Mouse (Mus musculus): ENCODE measurements around the gene Ctrc. TPM values are rescaled to one million over a fixed set of nuclear protein-coding genes. Genes with fewer than 3 reads are reported as not detected.

Gene Ctrc
- polyA plus RNA-seq, 1 experiment: 1.4 TPM

GRCm38 (mm10) chr4:141794152-141794535, 52.0 kb downstream of the Ctrc start:
- Histone ChIP-seq H3K36me3 (ENCODE audit: control insufficient read depth, insufficient read depth, low read length) (no peaks in the 10 kb centered on the region), H3K4me1 (ENCODE audit: control insufficient read depth, insufficient read depth, low read length) (peaks cover 12% of the 10 kb centered on the region), H3K4me3 (ENCODE audit: control insufficient read depth, low read depth, low read length) (peak overlapping the region; percentile 98), H3K27ac (ENCODE audit: control insufficient read depth, insufficient read depth, low read depth, low read length) (peak overlapping the region; percentile 89), H3K27me3 (ENCODE audit: control insufficient read depth, insufficient read depth, low read length) (no peaks in the 10 kb centered on the region)
- TF ChIP-seq POLR2A (IDR thresholded peaks at IDR 0.05; ENCODE audit: control insufficient read depth, low read depth, low read length): no peak
- TF ChIP-seq CTCF (IDR thresholded peaks at IDR 0.05; ENCODE audit: control insufficient read depth, insufficient read depth, insufficient replicate concordance, low read depth, low read length): no peak

GRCm38 (mm10) chr4:141793282-141794151, 52.6 kb downstream of the Ctrc start, which contains the start of gene Casp9:
TSS of gene Casp9 (plus strand) at chr4:141793612.
- TF ChIP-seq POLR2A (IDR thresholded peaks at IDR 0.05; ENCODE audit: control insufficient read depth, low read depth, low read length): peak; percentile 57
- no peak for TF ChIP-seq CTCF (IDR thresholded peaks at IDR 0.05; ENCODE audit: control insufficient read depth, insufficient read depth, insufficient replicate concordance, low read depth, low read length)
- Histone ChIP-seq H3K27ac (ENCODE audit: control insufficient read depth, insufficient read depth, low read depth, low read length) (peak within 1 kb of the TSS; percentile 89), H3K4me1 (ENCODE audit: control insufficient read depth, insufficient read depth, low read length) (peaks cover 12% of the 10 kb centered on the region)

GRCm38 (mm10) chr4:141792554-141793281, 53.4 kb downstream of the Ctrc start:
- H3K27me3 ChIP-seq (ENCODE audit: control insufficient read depth, insufficient read depth, low read length): no peaks in the 10 kb centered on the region
- H3K36me3 ChIP-seq (ENCODE audit: control insufficient read depth, insufficient read depth, low read length): no peaks in the 10 kb centered on the region; the same call in 1 of the 2 replicates
- H3K4me3 ChIP-seq (ENCODE audit: control insufficient read depth, low read depth, low read length): peak overlapping the region; percentile 98
- TF ChIP-seq POLR2A (IDR thresholded peaks at IDR 0.05; ENCODE audit: control insufficient read depth, low read depth, low read length): no peak
- TF ChIP-seq CTCF (IDR thresholded peaks at IDR 0.05; ENCODE audit: control insufficient read depth, insufficient read depth, insufficient replicate concordance, low read depth, low read length): no peak
- H3K27ac ChIP-seq (ENCODE audit: control insufficient read depth, insufficient read depth, low read depth, low read length): peak overlapping the region; percentile 86
- H3K4me1 ChIP-seq (ENCODE audit: control insufficient read depth, insufficient read depth, low read length): peaks cover 12% of the 10 kb centered on the region

More at GRCm38 (mm10) chr4:141793282-141794151, 52.6 kb downstream of the Ctrc start, which contains the start of gene Casp9:
- Histone ChIP-seq H3K36me3 (ENCODE audit: control insufficient read depth, insufficient read depth, low read length) (no peaks in the 10 kb centered on the region), H3K4me3 (ENCODE audit: control insufficient read depth, low read depth, low read length) (peak within 1 kb of the TSS; percentile 98), H3K27me3 (ENCODE audit: control insufficient read depth, insufficient read depth, low read length) (no peaks in the 10 kb centered on the region)

GRCm38 (mm10) chr4:141791951-141792350, 54.2 kb downstream of the Ctrc start:
- no peaks in the 10 kb centered on the region; the same call in 1 of the 2 replicates for H3K36me3 ChIP-seq (ENCODE audit: control insufficient read depth, insufficient read depth, low read length)
- peak overlapping the region; percentile 22; the same call in 1 of the 2 replicates for H3K4me3 ChIP-seq (ENCODE audit: control insufficient read depth, low read depth, low read length)
- TF ChIP-seq POLR2A (IDR thresholded peaks at IDR 0.05; ENCODE audit: control insufficient read depth, low read depth, low read length): no peak
- TF ChIP-seq CTCF (IDR thresholded peaks at IDR 0.05; ENCODE audit: control insufficient read depth, insufficient read depth, insufficient replicate concordance, low read depth, low read length): no peak
- H3K27ac ChIP-seq (ENCODE audit: control insufficient read depth, insufficient read depth, low read depth, low read length): no peak overlapping the region
- H3K27me3 ChIP-seq (ENCODE audit: control insufficient read depth, insufficient read depth, low read length): no peaks in the 10 kb centered on the region
- H3K4me1 ChIP-seq (ENCODE audit: control insufficient read depth, insufficient read depth, low read length): peaks cover 12% of the 10 kb centered on the region

- Histone ChIP-seq H3K4me3 (ENCODE audit: control insufficient read depth, low read depth, low read length) (peak overlapping the region; percentile 87), H3K27ac (ENCODE audit: control insufficient read depth, insufficient read depth, low read depth, low read length) (no peak overlapping the region; the same call in 1 of the 2 replicates), H3K27me3 (ENCODE audit: control insufficient read depth, insufficient read depth, low read length) (no peaks in the 10 kb centered on the region), H3K36me3 (ENCODE audit: control insufficient read depth, insufficient read depth, low read length) (no peaks in the 10 kb centered on the region; the same call in 1 of the 2 replicates), H3K4me1 (ENCODE audit: control insufficient read depth, insufficient read depth, low read length) (peaks cover 12% of the 10 kb centered on the region)
- TF ChIP-seq POLR2A (IDR thresholded peaks at IDR 0.05; ENCODE audit: control insufficient read depth, low read depth, low read length): no peak
Measured at GRCm38 (mm10) chr4:141791486-141791885, 54.7 kb downstream of the Ctrc start.

GRCm38 (mm10) chr4:141790524-141790990, 55.6 kb downstream of the Ctrc start, which contains the start of gene Dnajc16:
TSS of gene Dnajc16 (minus strand) at chr4:141790931.
- H3K4me1 ChIP-seq (ENCODE audit: control insufficient read depth, insufficient read depth, low read length): peaks cover 12% of the 10 kb centered on the region
- TF ChIP-seq POLR2A (IDR thresholded peaks at IDR 0.05; ENCODE audit: control insufficient read depth, low read depth, low read length) (peak; percentile 57; the same call in 1 of the 2 replicates), CTCF (IDR thresholded peaks at IDR 0.05; ENCODE audit: control insufficient read depth, insufficient read depth, insufficient replicate concordance, low read depth, low read length) (no peak)
- H3K4me3 ChIP-seq (ENCODE audit: control insufficient read depth, low read depth, low read length): peak within 1 kb of the TSS; percentile 87
- peak within 1 kb of the TSS; percentile 73 for H3K27ac ChIP-seq (ENCODE audit: control insufficient read depth, insufficient read depth, low read depth, low read length)
- no peaks in the 10 kb centered on the region; the same call in 1 of the 2 replicates for H3K36me3 ChIP-seq (ENCODE audit: control insufficient read depth, insufficient read depth, low read length)
- no peaks in the 10 kb centered on the region for H3K27me3 ChIP-seq (ENCODE audit: control insufficient read depth, insufficient read depth, low read length)

Measured in testis, adult 2 months (tissue).